Mouse (Mus musculus) lung, postnatal 0 days (tissue): ENCODE results near the gene Rassf6.

Source experiments
- CTCF ChIP-seq: IDR thresholded peaks from 2 replicates; pipeline ENCODE4 v1.5.1; 2016; ENCODE audit warnings: antibody characterized with exemption, mild to moderate bottlenecking
- EP300 ChIP-seq: IDR thresholded peaks from 2 replicates; pipeline ENCODE4 v1.6.1; 2016; ENCODE audit warnings: antibody characterized with exemption, mild to moderate bottlenecking, control low read depth

- no peak for TF ChIP-seq CTCF
- TF ChIP-seq EP300: no peak
Measured at GRCm38 (mm10) chr5:90560743-90561142, 79.7 kb downstream of the Rassf6 start, which contains the start of gene 5830473C10Rik.
